Mouse (Mus musculus) spleen, adult 10 weeks (tissue): ENCODE measurements around the gene Olfr944. TPM values are rescaled to one million over a fixed set of nuclear protein-coding genes. Genes with fewer than 3 reads are reported as not detected.

Experiments used
- polyA plus RNA-seq: library from polyadenylated mRNA; stranded (reverse); fragments of 350-450 nt; fragmentation: Illumina TruSeq; extraction: RNeasy Lipid Tissue Mini Kit (QIAGEN cat#74804); gene quantifications from one replicate; pipeline ENCODE4 v1.2.3, GENCODE M21; 2015; ENCODE audit warnings: low replicate concordance; ENCODE audit not compliant: insufficient read depth

The Olfr944 gene
- polyA plus RNA-seq, result not detected

GRCm38 (mm10) chr9:39201620-39202019 is at the start of gene Olfr944:
Gene Olfr944 (plus strand): TSS chr9:39201920.

GRCm38 (mm10) chr9:39166004-39166403 is 35.7 kb upstream of the Olfr944 start, which contains the start of gene Olfr943:
Gene Olfr943 (plus strand): TSS chr9:39166304.

DNA sequence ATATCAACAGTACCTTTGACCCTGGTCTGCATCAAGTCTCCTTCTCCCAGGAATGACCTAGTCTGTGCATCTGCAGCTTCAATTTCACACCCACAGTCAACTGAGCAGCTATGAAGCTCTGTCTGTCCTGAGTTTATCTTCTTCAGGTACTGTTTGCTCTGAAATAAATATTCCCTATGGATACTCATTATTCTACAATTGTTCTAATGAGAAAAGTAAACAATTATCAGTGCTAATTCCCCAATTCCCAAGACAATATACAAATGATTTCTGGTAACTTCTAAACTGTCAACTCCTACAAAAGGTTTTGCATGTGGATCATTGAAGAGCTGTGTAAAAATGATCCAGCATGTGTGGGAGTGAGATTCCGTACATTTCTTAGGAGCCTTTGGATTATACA is 48.2 kb downstream of the Olfr944 start, which contains the start of gene Olfr1537:
Gene Olfr1537 (minus strand): TSS at position 101 of the 400 bp plus-strand sequence.

Other genes with a start within 250 kb of the Olfr944 start
- not detected for gene Olfr933, start 229.6 kb upstream of the Olfr944 start, polyA plus RNA-seq
- gene Olfr934, start 213.6 kb upstream of the Olfr944 start, polyA plus RNA-seq, result not detected
- not detected for gene Olfr935, start 202.2 kb upstream of the Olfr944 start, polyA plus RNA-seq
- not detected for gene Olfr146, start 178.5 kb upstream of the Olfr944 start, polyA plus RNA-seq
- gene Olfr937, start 137.0 kb upstream of the Olfr944 start, polyA plus RNA-seq, result not detected
- not detected for gene Olfr938, start 123.0 kb upstream of the Olfr944 start, polyA plus RNA-seq
- gene Olfr27, start 73.8 kb upstream of the Olfr944 start, polyA plus RNA-seq, result not detected
- not detected for gene Olfr943, start 35.6 kb upstream of the Olfr944 start, polyA plus RNA-seq
- gene Olfr1537, start 48.1 kb downstream of the Olfr944 start, polyA plus RNA-seq, result not detected
- gene Olfr945, start 74.9 kb downstream of the Olfr944 start, polyA plus RNA-seq, result not detected
- not detected for gene Olfr948, start 124.1 kb downstream of the Olfr944 start, polyA plus RNA-seq
- not detected for gene Olfr951, start 185.5 kb downstream of the Olfr944 start, polyA plus RNA-seq
- gene Olfr952, start 225.2 kb downstream of the Olfr944 start, polyA plus RNA-seq, result not detected